Mouse (Mus musculus): ENCODE data around the gene U2af2.

GRCm38 (mm10) chr7:5092831-5093510 is 31.0 kb downstream of the U2af2 start:
- TF ChIP-seq CTCF (IDR thresholded peaks at IDR 0.05; ENCODE audit: control insufficient read depth, insufficient read depth, insufficient read length) (no peak), USF1 (IDR thresholded peaks at IDR 0.05; ENCODE audit: low read depth) (no peak), MAX (IDR thresholded peaks at IDR 0.05) (no peak), MYOD1 (IDR thresholded peaks at IDR 0.05; ENCODE audit: control insufficient read depth, insufficient read length, low read depth) (no peak), MYOG (IDR thresholded peaks at IDR 0.05; ENCODE audit: control insufficient read depth, extremely low read depth, insufficient read length) (no peak)
